Mouse (Mus musculus) thymus, adult 2 months (tissue): ENCODE measurements at regions not wholly inside any gene's neighbourhood (a gene's known extent, or its start where the extent isn't known, plus 50 kb on each side); places are given as distances from the start of the nearest gene placed in this dataset.

Source experiments
- CTCF ChIP-seq: fragments of 200-500 bp; IDR thresholded peaks from 2 replicates; pipeline ENCODE4 v1.5.1; 2012; ENCODE audit warnings: mild to moderate bottlenecking, control low read depth, low read length, moderate library complexity, borderline replicate concordance; ENCODE audit not compliant: control insufficient read depth, poor library complexity, insufficient read depth; ENCODE audit errors: extremely low read depth
- POLR2A ChIP-seq: fragments of 200-500 bp; IDR thresholded peaks from 2 replicates; pipeline ENCODE4 v1.6.1; 2012; ENCODE audit warnings: mild to moderate bottlenecking, low read length, control low read depth, moderate library complexity; ENCODE audit not compliant: control insufficient read depth, poor library complexity, insufficient read depth; ENCODE audit errors: extremely low read depth

DNA sequence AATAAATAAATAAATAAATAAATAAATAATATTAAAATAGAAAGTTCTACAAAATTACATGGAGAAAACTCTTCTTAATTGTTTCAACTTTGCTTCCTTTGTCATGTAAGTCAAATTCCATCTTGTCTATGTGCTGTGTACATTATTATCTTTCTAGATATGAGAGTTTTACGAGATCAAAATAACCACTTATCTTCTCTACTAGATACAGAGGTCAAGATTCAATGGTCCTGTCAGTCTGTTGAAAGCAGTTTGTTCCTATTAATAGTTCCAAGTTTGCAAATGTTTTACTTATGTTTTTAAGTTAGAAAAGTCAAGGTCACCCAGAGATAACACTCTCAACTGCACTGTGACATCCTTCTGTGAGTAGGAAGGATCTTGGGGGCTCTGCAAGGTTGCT, 650.1 kb upstream of the Cited2 start:
- no peak for TF ChIP-seq CTCF
- TF ChIP-seq POLR2A: no peak
